Mouse (Mus musculus): Measurements from ENCODE around the gene Tlr13.

- no peak for TF ChIP-seq CTCF (IDR thresholded peaks at IDR 0.05; ENCODE audit: insufficient read depth, low read depth, low read length)
- no peak for TF ChIP-seq POLR2A (IDR thresholded peaks at IDR 0.05; ENCODE audit: insufficient read depth, low read depth, low read length)
These were observed 5.2 kb downstream of the Tlr13 start for GRCm38 (mm10) chrX:106148185-106148584.
